Mouse (Mus musculus) frontal cortex, postnatal 25 days (tissue): ENCODE measurements at regions not wholly inside any gene's neighbourhood (a gene's known extent, or its start where the extent isn't known, plus 50 kb on each side); places are given as distances from the start of the nearest gene placed in this dataset.

Experiments used
- DNase-seq, 2 experiments: peaks; one replicate each; pipeline ENCODE4 v3.0.0; 2022; ENCODE audit warnings: low spot score in 2 of 2

- DNase-seq, result no peak
Measured at GRCm38 (mm10) chr14:99366281-99366987, 67.9 kb downstream of the Klf5 start.

GRCm38 (mm10) chr14:99366996-99367555 lies 68.6 kb downstream of the Klf5 start:
- DNase-seq, result no peak

DNA sequence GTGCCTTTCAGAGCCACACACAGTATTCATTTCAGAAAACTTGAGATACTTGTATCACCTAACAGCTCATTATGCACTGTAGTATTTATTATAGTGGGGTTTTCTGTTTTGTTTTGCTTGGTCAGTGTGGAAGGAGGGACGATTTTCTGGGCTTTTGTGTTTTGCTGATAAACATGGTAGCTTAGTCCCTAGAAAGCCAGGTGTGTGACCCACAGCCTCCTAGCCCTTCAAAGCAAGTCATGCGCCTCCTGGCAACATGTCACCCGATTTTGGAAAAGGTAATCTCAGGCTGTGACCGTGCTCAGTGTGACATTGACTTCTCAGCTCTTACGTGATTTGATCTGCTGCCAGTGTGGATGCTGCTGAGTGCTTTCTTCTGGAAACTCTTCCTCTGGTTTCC lies 70.9 kb downstream of the Klf5 start:
- no peak for DNase-seq

GRCm38 (mm10) chr14:99373682-99374081 lies 75.2 kb downstream of the Klf5 start:
- no peak for DNase-seq

GRCm38 (mm10) chr14:99375040-99375610 lies 76.6 kb downstream of the Klf5 start:
- DNase-seq, result no peak

GRCm38 (mm10) chr14:99376652-99377502 lies 78.4 kb downstream of the Klf5 start:
- no peak for DNase-seq

DNA sequence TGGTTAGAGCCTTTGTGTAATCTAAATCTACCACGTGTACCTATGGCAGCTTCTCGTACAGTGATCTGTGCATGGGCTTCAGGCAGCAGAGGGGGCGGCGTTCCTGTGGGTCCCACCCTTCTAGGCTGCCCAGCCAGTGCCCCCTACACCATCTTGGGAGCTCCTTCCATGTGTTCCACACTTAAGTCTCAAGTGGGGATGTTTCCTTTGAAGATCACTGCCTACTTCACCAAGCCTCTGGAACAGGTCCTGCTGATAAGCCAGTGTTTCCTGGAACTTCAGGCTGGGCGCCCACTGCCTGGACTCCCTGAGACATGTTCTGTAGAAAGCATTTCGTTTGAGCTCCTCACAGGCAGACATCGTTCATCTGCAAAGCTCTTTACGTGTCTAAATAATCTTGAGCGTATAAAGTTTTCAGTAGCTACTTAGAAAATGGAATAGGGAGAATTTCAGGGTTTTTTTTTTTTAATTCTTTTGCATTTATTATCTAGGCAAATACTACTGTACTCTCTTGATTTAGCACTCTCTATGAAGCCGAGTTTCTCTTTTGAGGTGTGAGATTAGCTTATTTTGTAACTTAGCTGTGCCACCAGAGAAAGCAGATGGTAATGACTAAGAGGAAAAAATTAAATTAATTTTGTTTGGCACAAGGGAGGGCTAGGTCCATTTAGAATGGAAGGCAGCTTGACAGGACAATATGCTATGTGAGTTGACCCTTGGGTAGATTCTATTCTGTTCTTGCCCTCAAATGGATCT lies 82.9 kb downstream of the Klf5 start:
- DNase-seq, result no peak

GRCm38 (mm10) chr14:99382051-99382450 lies 83.6 kb downstream of the Klf5 start:
- DNase-seq, result no peak

GRCm38 (mm10) chr14:99383170-99383569 lies 84.7 kb downstream of the Klf5 start:
- DNase-seq, result no peak

DNA sequence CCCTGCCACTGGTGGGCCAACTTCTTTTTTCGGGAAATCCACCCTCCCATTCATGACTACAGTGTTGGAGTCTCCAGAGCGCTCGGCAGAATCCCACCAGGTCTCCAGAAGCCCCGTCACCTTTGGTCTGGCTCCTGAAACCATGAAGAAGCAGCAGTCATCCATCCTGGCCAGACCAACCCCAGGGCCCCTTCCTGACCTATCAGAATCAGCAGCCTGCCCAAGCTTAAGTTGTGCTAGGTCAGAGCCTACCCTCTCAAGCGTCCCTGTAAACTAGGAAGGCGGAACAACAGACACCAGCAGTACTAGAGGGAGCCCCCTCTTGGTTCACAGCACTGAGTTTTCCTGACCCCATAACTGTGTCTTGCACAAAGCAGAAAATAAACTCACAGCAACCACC lies 89.1 kb downstream of the Klf5 start:
- DNase-seq, result no peak

- no peak for DNase-seq
Measured at GRCm38 (mm10) chr14:99389306-99389705, 90.8 kb downstream of the Klf5 start.

GRCm38 (mm10) chr14:99391700-99392099 lies 93.2 kb downstream of the Klf5 start:
- DNase-seq, result no peak

GRCm38 (mm10) chr14:99392813-99393212 lies 94.3 kb downstream of the Klf5 start:
- DNase-seq, result no peak

- no peak for DNase-seq
Measured at GRCm38 (mm10) chr14:99393611-99394010, 95.1 kb downstream of the Klf5 start.

GRCm38 (mm10) chr14:99403155-99403726 lies 104.8 kb downstream of the Klf5 start:
- no peak for DNase-seq

GRCm38 (mm10) chr14:99405228-99405627 lies 106.7 kb downstream of the Klf5 start:
- no peak for DNase-seq

DNA sequence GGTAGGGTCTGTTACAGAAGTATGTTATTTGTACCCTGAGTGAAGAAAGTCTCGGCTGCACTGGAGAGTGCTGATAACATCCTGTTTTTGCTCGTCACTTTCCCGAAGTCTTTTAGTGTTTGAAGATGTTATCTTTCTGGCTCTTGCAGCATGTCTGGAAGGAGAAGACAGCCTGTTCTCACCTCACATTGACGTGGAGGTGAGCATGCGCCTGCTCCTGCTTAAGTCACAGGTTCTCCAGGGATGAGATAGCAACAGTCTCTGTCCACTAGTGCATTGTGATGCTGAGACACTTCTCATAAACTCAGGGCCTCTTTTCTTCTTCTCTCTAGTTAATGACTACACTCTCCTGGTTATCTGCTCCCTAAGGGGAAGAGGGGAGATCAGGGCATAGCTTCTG lies 113.3 kb downstream of the Klf5 start:
- no peak for DNase-seq

GRCm38 (mm10) chr14:99416169-99416568 lies 117.7 kb downstream of the Klf5 start:
- no peak for DNase-seq

DNA sequence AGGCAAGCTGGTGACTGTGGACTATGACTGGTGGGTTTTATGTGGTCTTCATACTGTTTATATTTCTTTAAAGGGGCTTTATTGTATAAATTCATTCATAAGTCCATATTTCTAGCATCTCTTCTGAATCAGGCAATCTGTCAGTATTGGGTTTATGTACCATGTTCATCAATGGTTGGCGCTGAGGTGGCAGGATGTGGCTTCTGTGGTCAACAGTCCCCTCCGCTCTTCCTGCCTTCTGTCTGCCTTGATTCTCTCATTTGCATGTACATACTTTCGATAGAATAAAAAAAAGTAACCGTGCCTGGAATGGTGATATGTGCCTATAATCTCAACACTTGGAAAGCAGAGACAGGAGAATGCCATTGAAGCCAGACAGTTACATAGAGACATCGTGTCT lies 120.5 kb downstream of the Klf5 start:
- no peak for DNase-seq

DNA sequence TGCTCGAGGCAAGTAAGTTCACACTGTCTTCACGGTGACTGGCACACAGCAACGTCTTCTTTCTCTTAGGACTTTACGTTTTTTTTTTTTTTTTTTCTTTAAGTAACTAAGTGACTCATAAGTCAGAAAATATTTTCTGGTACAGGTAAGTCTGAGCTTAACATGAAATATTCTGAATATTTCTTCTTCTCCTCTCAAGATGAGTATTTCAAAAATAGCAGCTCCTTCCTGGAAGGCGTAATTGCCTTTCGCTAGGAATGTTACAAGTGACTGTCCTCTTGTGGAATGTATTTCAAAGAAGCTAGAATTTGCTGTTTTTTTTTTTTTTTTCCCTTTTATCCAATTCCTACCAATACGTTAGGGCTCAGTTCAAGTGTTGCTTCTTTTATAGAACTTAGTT lies 124.8 kb downstream of the Klf5 start:
- no peak for DNase-seq

DNA sequence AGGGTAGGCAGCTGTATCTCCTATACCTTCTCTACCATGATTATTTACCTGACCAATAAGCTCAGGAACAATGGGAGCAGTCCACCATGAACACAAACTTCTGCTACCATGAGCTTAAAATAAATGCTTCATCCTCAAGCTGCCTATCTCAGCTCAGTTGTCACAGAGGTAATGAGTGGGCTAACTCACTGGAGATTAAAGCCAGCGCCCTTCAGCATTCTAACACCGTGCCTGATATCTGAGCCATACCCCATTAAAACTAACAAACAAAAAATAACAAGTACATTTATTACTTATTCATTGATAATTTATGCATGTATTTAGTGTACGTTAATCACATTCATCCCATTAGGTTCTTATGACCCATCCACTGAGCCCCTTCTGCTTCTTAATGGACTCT lies 128.6 kb downstream of the Klf5 start:
- no peak for DNase-seq
